Mouse (Mus musculus) forebrain, embryonic 10.5 days (tissue): Measurements from ENCODE around the gene Smim6. TPM values are rescaled to one million over a fixed set of nuclear protein-coding genes. Genes with fewer than 3 reads are reported as not detected.

Source experiments
- DNase-seq: peaks from one replicate; pipeline ENCODE4 v3.0.0-alpha.2; 2017; ENCODE audit warnings: low spot score; ENCODE audit errors: extremely low spot score
- H3K27ac ChIP-seq: fragments of 300-500 bp; sonication (generic); 2 replicates; pipeline ENCODE4 v1.5.1; 2016; ENCODE audit warnings: mild to moderate bottlenecking
- H3K27me3 ChIP-seq: fragments of 300-500 bp; sonication (generic); 2 replicates; pipeline ENCODE4 v1.6.1; 2016; ENCODE audit warnings: mild to moderate bottlenecking; ENCODE audit not compliant: poor library complexity, severe bottlenecking
- H3K36me3 ChIP-seq: fragments of 300-500 bp; sonication (generic); replicated peaks from 2 replicates; pipeline ENCODE4 v1.6.1; 2016; ENCODE audit warnings: mild to moderate bottlenecking, moderate library complexity
- H3K4me1 ChIP-seq: fragments of 300-500 bp; sonication (generic); 2 replicates; pipeline ENCODE4 v1.6.1; 2016
- H3K4me3 ChIP-seq: fragments of 300-500 bp; sonication (generic); 2 replicates; pipeline ENCODE4 v1.5.1; 2016; ENCODE audit warnings: mild to moderate bottlenecking, moderate library complexity
- H3K9me3 ChIP-seq: fragments of 300-500 bp; sonication (generic); 2 replicates; pipeline ENCODE4 v1.6.1; 2016; ENCODE audit warnings: mild to moderate bottlenecking, moderate library complexity
- WGBS: fragments of 180-500 bp; shearing (Covaris S2); methylation state at CpG from one replicate; pipeline ENCODE4 v1.1.7; 2016; 5-methylcytosine and 5-hydroxymethylcytosine counted together
- polyA plus RNA-seq: library from polyadenylated mRNA; unstranded; fragments of >200 nt; fragmentation: Nextera tagmentation; extraction: Ambion mirVana; gene quantifications from 2 replicates; pipeline ENCODE4 v1.2.1, GENCODE M21; 2016

Smim6 gene
- polyA plus RNA-seq, 1 experiment from 2014 or later = 0.83 TPM

- H3K36me3 ChIP-seq = peaks cover 88% of the 10 kb centered on the region
- DNase-seq = peak; percentile 36
- WGBS = 17% methylated on average over 4 of the region's 4 CpGs
- no peaks in the 10 kb centered on the region for H3K27me3 ChIP-seq
- H3K27ac ChIP-seq = peak overlapping the region; percentile 53; the same call in 1 of the 2 replicates
- no peak overlapping the region for H3K4me3 ChIP-seq
- peaks cover 27% of the 10 kb centered on the region for H3K4me1 ChIP-seq
- H3K9me3 ChIP-seq = no peaks in the 10 kb centered on the region
Observed at GRCm38 (mm10) chr11:115956453-115956852, 44.6 kb downstream of the Smim6 start.

GRCm38 (mm10) chr11:115957971-115958370 is 46.2 kb downstream of the Smim6 start:
- Histone ChIP-seq H3K27me3 (no peaks in the 10 kb centered on the region), H3K4me3 (no peak overlapping the region), H3K4me1 (peaks cover 27% of the 10 kb centered on the region), H3K27ac (no peak overlapping the region), H3K36me3 (peaks cover 88% of the 10 kb centered on the region), H3K9me3 (no peaks in the 10 kb centered on the region)
- 70% methylated on average over 7 of the region's 7 CpGs for WGBS
- no peak for DNase-seq

GRCm38 (mm10) chr11:115959018-115959417 is 47.2 kb downstream of the Smim6 start:
- DNase-seq = no peak
- H3K36me3 ChIP-seq = peaks cover 88% of the 10 kb centered on the region
- 96% methylated on average over 9 of the region's 9 CpGs for WGBS
- no peaks in the 10 kb centered on the region for H3K9me3 ChIP-seq
- H3K27me3 ChIP-seq = no peaks in the 10 kb centered on the region
- H3K4me1 ChIP-seq = peaks cover 27% of the 10 kb centered on the region
- no peak overlapping the region for H3K4me3 ChIP-seq
- H3K27ac ChIP-seq = no peak overlapping the region

GRCm38 (mm10) chr11:115962651-115963412 is 51.0 kb downstream of the Smim6 start:
- 95% methylated on average over 9 of the region's 9 CpGs for WGBS
- no peak overlapping the region for H3K4me3 ChIP-seq

More at GRCm38 (mm10) chr11:115962651-115963412, 51.0 kb downstream of the Smim6 start:
- no peak overlapping the region for H3K27ac ChIP-seq
- H3K4me1 ChIP-seq = no peaks in the 10 kb centered on the region; the same call in 1 of the 2 replicates
- H3K27me3 ChIP-seq = no peaks in the 10 kb centered on the region
- H3K9me3 ChIP-seq = peaks cover 4% of the 10 kb centered on the region; the same call in 1 of the 2 replicates
- H3K36me3 ChIP-seq = peaks cover 94% of the 10 kb centered on the region
- no peak for DNase-seq

Other genes starting within 250 kb of the Smim6 start
- gene Grb2, start 203.4 kb upstream of the Smim6 start, polyA plus RNA-seq = 74.4 and 79.6 TPM in 2 replicates
- gene Tmem94, start 146.6 kb upstream of the Smim6 start, polyA plus RNA-seq = 36.8 and 38.1 TPM in 2 replicates
- 18.3 and 19.2 TPM in 2 replicates for gene Caskin2, start 98.4 kb upstream of the Smim6 start, polyA plus RNA-seq
- gene Tsen54, start 97.3 kb upstream of the Smim6 start, polyA plus RNA-seq = 34.7 and 41.0 TPM in 2 replicates
- 7.5 and 7.6 TPM in 2 replicates for gene Llgl2, start 88.0 kb upstream of the Smim6 start, polyA plus RNA-seq
- gene Myo15b, start 53.6 kb upstream of the Smim6 start, polyA plus RNA-seq = 0.06 and 0.11 TPM in 2 replicates
- 1.2 and 2.4 TPM in 2 replicates for gene Smim5, start 12.1 kb upstream of the Smim6 start, polyA plus RNA-seq
- 50.3 and 52.2 TPM in 2 replicates for gene Sap30bp, start 21.3 kb downstream of the Smim6 start, polyA plus RNA-seq
- gene Recql5, start 21.5 kb downstream of the Smim6 start, polyA plus RNA-seq = 35.0 and 36.6 TPM in 2 replicates
- gene Itgb4, start 62.7 kb downstream of the Smim6 start, polyA plus RNA-seq = 0.47 and 0.63 TPM in 2 replicates
- 223 and 224 TPM in 2 replicates for gene Galk1, start 100.7 kb downstream of the Smim6 start, polyA plus RNA-seq
- 1,610 and 1,612 TPM in 2 replicates for gene H3f3b, start 115.9 kb downstream of the Smim6 start, polyA plus RNA-seq
- 48.4 and 48.9 TPM in 2 replicates for gene Unk, start 118.3 kb downstream of the Smim6 start, polyA plus RNA-seq
- gene Unc13d, start 165.9 kb downstream of the Smim6 start, polyA plus RNA-seq = 3.7 and 3.8 TPM in 2 replicates
- 71.0 and 73.6 TPM in 2 replicates for gene Wbp2, start 175.0 kb downstream of the Smim6 start, polyA plus RNA-seq
- 2.1 and 2.4 TPM in 2 replicates for gene Trim47, start 215.2 kb downstream of the Smim6 start, polyA plus RNA-seq
- 1.7 TPM in 2 replicates for gene Trim65, start 219.1 kb downstream of the Smim6 start, polyA plus RNA-seq
- 112 and 114 TPM in 2 replicates for gene Mrpl38, start 226.9 kb downstream of the Smim6 start, polyA plus RNA-seq